Mouse (Mus musculus) erythroblast, embryonic 14.5 days (primary cell): Measurements from ENCODE around the gene Bcl6b.

Experiments used
- GATA1 ChIP-seq: IDR thresholded peaks from 2 replicates; pipeline ENCODE4 v1.6.1; 2012; ENCODE audit warnings: low read length, inconsistent platforms, mixed read lengths
- TAL1 ChIP-seq: IDR thresholded peaks from 3 replicates; pipeline ENCODE4 v1.6.1; 2012; ENCODE audit warnings: low read length, inconsistent platforms, mixed read lengths

DNA sequence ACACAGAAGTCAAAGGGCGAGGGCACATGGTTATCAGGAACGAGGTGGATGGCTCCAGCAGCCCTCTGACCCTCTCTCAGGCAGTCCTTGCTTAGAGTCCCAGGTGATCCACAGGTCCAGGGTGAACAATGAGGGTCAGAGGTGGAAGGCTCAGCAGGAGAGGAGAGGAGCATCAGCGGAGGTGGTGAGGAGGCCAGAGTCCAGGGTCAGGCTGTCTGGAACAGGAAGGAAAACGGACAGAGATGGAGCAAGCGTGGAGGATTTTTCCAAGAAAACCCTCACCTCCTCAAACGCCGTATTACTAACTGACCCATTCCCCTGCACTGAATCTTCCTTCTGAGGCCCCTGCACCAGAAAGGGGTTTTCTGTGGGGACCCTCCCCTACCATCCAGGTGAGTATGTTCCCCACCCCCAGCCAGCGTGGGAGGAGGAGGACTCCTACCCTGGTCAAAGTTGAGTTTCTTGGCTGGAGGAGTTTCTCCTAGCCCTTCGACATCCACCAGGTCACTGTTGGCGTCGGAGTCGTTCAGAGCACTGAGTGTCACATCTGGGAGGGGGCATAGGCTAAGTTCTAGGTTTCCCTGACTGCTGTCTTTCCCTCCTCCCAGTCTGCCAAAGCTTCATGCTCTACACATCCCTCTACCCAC lies 5.8 kb upstream of the Bcl6b start:
- TF ChIP-seq GATA1 (no peak), TAL1 (no peak)
